Mouse (Mus musculus) olfactory bulb, adult 2 months (tissue): ENCODE data around the gene Ankrd22.

Source experiments
- CTCF ChIP-seq: fragments of 200-500 bp; IDR thresholded peaks from 2 replicates; pipeline ENCODE4 v1.5.1; 2012; ENCODE audit warnings: low read depth, mild to moderate bottlenecking, low read length, moderate library complexity; ENCODE audit not compliant: insufficient read depth
- POLR2A ChIP-seq: fragments of 200-500 bp; IDR thresholded peaks from 2 replicates; pipeline ENCODE4 v1.6.1; 2012; ENCODE audit warnings: mild to moderate bottlenecking, low read depth, low read length, moderate library complexity; ENCODE audit not compliant: insufficient read depth

GRCm38 (mm10) chr19:34078130-34078529, 87.7 kb downstream of the Ankrd22 start:
- TF ChIP-seq CTCF = no peak
- no peak for TF ChIP-seq POLR2A
